Mouse (Mus musculus): ENCODE measurements around the gene Cxcl14.

Gene Cxcl14

GRCm38 (mm10) chr13:56250551-56251161 is 45.7 kb downstream of the Cxcl14 start:
- DNase-seq = no peak

- no peak for DNase-seq
These were observed 46.6 kb downstream of the Cxcl14 start for GRCm38 (mm10) chr13:56249593-56250341.

- DNase-seq = no peak
These were observed 53.2 kb downstream of the Cxcl14 start for GRCm38 (mm10) chr13:56243104-56243503.

- no peak for DNase-seq
These were observed 56.2 kb downstream of the Cxcl14 start for GRCm38 (mm10) chr13:56240012-56240770.

Measured in kidney, adult 11 months (tissue).